Mouse (Mus musculus) stomach, embryonic 16.5 days (tissue): ENCODE data around the gene Ndrg2. TPM values are rescaled to one million over a fixed set of nuclear protein-coding genes. Genes with fewer than 3 reads are reported as not detected.

ENCODE experiments used
- ATAC-seq: fragments of 200-750 bp; cut with Nextera tagmentation; 2 replicates; pipeline ENCODE4 v1.8.0; 2017; ENCODE audit warnings: moderate number of reproducible peaks, moderate TSS enrichment; ENCODE audit not compliant: insufficient read depth, low FRiP score
- H3K27ac ChIP-seq: fragments of 300-500 bp; sonication (generic); 2 replicates; pipeline ENCODE4 v1.5.1; 2014; ENCODE audit warnings: low read length
- H3K27me3 ChIP-seq: fragments of 300-500 bp; sonication (generic); 2 replicates; pipeline ENCODE4 v1.6.1; 2014; ENCODE audit warnings: low read length, control low read depth, mixed read lengths; ENCODE audit not compliant: control insufficient read depth, insufficient read depth
- H3K36me3 ChIP-seq: fragments of 300-500 bp; sonication (generic); 2 replicates; pipeline ENCODE4 v1.6.1; 2014; ENCODE audit warnings: low read length; ENCODE audit not compliant: control insufficient read depth, insufficient read depth
- H3K4me1 ChIP-seq: fragments of 300-500 bp; sonication (generic); 2 replicates; pipeline ENCODE4 v1.6.1; 2014; ENCODE audit warnings: low read length, control low read depth, mixed read lengths; ENCODE audit not compliant: control insufficient read depth, insufficient read depth
- H3K4me2 ChIP-seq: fragments of 300-500 bp; sonication (generic); 2 replicates; pipeline ENCODE4 v1.6.1; 2014; ENCODE audit warnings: low read depth, low read length, mixed read lengths
- H3K4me3 ChIP-seq: fragments of 300-500 bp; sonication (generic); replicated peaks from 2 replicates; pipeline ENCODE4 v1.5.1; 2014; ENCODE audit warnings: mild to moderate bottlenecking, low read length
- H3K9ac ChIP-seq: fragments of 300-500 bp; sonication (generic); 2 replicates; pipeline ENCODE4 v1.6.1; 2014; ENCODE audit warnings: low read length
- H3K9me3 ChIP-seq: fragments of 300-500 bp; sonication (generic); replicated peaks from 2 replicates; pipeline ENCODE4 v1.6.1; 2016; ENCODE audit warnings: low read length, control low read depth; ENCODE audit not compliant: control insufficient read depth
- WGBS: fragments of 180-500 bp; shearing (Covaris S2); extraction: QIAGEN DNeasy Blood & Tissue Kit; methylation state at CpG from one replicate; pipeline ENCODE4 v1.1.7; 2014; 5-methylcytosine and 5-hydroxymethylcytosine counted together
- polyA plus RNA-seq: library from polyadenylated mRNA; unstranded; fragments of >200 nt; fragmentation: Nextera tagmentation; extraction: Ambion mirVana; gene quantifications from 2 replicates; pipeline ENCODE4 v1.2.1, GENCODE M21; 2015

The Ndrg2 gene
- 125 and 143 TPM in 2 replicates for polyA plus RNA-seq

DNA sequence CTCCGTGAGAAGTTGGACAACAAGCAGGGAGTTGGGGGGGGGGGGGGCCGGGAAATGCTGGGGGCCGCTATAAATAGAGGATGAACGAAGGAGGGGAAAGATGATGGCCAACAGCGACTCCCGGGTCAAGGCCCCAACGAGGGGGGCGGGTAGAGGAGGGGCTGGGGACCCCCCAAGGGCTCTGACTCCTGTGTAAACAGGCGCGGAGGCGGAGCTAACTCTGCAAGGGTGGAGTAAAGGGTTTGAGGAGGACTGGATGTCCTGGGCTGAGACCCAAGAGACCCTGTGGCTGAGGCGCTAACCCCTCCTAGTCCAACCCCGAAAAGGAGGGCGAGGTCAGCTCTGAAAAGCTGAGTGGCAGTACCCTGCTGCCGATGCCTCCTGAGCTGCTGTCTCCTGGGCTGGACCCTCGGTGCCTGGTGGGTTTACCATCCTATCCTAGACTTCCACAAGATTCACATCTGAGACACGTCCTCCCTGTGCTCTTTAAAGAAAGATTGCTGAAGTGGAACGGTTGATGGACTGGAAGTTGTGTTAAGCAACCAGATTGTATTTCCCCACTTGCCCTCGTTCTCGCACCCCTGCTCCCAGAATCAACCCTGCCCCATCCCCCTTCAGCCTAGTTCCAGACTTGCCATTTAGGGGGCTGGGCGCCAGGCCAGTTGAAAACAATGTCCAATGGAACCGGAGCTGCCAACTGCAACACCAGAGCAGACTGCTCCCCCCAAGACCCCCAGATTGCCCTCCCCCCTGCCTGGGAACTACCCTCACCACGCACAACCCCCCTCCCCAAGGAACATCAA is at the start of gene Ndrg2:
TSS of gene Ndrg2 (minus strand) at position 199 of the 803 bp plus-strand sequence.
- Histone ChIP-seq H3K4me1 (peaks cover 15% of the 10 kb centered on the region; the same call in 1 of the 2 replicates), H3K27ac (peak within 1 kb of the TSS; percentile 93), H3K4me2 (peak within 1 kb of the TSS; percentile 99), H3K9ac (peak within 1 kb of the TSS; percentile 86), H3K27me3 (no peaks in the 10 kb centered on the region), H3K36me3 (no peaks in the 10 kb centered on the region), H3K9me3 (no peaks in the 10 kb centered on the region), H3K4me3 (peak within 1 kb of the TSS; percentile 72)
- ATAC-seq, result peak; percentile 79
- 4% methylated on average over 21 of the region's 23 CpGs for WGBS

DNA sequence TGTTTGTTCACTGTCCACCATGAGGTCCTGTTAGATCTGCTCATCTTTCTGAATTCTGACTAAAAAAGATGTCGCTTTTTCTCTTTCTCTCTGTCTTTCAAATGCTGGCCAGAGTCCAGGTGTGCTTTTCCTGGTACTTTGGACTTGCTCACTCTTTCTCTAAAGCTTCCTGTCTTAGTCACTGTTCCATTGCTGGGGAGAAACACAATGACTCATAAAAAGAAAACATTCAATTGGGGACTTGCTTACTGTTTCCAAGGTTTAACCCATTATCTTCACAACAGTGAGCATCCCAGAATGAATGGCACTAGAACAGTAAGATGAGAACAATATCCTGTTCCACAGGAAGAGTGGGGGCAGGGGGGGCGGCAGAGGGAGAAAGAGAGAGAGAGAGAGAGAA is 46.4 kb upstream of the Ndrg2 start:
- Histone ChIP-seq H3K4me1 (no peaks in the 10 kb centered on the region), H3K9me3 (no peaks in the 10 kb centered on the region), H3K9ac (no peak overlapping the region), H3K27me3 (no peaks in the 10 kb centered on the region), H3K4me3 (no peak overlapping the region), H3K36me3 (no peaks in the 10 kb centered on the region), H3K4me2 (no peak overlapping the region), H3K27ac (no peak overlapping the region)
- 86% methylated on average over 2 of the region's 2 CpGs for WGBS
- ATAC-seq, result no peak

DNA sequence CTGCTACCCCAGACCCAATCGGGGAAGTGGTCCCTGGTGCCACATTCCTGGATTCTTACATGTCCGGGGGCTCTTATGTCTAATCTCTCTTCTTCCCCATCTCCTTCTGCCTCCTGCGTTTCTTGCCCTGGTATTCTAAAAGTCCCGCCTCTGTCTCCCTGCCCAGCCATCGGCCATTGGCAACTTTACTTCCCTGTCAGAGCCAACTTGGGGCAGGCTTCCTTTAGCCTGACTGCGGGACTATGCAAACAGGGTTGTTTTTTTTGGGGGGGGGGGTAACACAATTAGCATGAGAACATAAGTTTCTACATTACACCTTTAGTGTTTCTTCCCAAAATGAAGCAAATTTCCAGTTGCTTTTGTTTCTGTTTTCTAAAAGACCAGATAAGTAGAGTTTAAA is 29.4 kb upstream of the Ndrg2 start:
- 71% methylated on average over 6 of the region's 6 CpGs for whole genome bisulfite sequencing
- H3K36me3 ChIP-seq, result no peaks in the 10 kb centered on the region
- 0 out of 2 replicates have a peak, but pooled peaks cover 3% of the 10 kb centered on the region for H3K9me3 ChIP-seq
- H3K9ac ChIP-seq, result no peak overlapping the region
- no peaks in the 10 kb centered on the region for H3K27me3 ChIP-seq
- H3K4me3 ChIP-seq, result no peak overlapping the region
- no peak overlapping the region for H3K27ac ChIP-seq
- no peak overlapping the region for H3K4me2 ChIP-seq
- peaks cover 6% of the 10 kb centered on the region; the same call in 1 of the 2 replicates for H3K4me1 ChIP-seq
- ATAC-seq, result no peak

DNA sequence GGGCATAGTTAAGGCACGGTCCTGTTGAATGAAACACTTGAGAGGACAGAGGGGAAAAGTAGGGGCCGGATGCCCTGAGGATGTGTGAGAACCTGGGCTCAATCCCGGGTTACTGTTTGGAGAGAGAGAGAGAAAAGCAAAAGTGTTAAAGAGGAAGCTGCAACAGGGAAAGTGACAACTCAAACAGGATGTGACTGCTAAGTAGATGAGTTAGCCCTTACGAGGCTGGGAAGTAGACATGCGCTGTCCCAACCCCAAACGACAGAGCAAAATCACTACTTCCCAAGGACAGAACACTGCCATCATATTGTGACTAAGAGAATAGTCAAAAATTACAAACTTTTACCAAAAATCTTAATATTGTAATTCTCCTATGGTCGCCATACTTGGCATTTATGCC is 28.3 kb upstream of the Ndrg2 start:
- ATAC-seq, result no peak
- Histone ChIP-seq H3K27ac (no peak overlapping the region), H3K9ac (no peak overlapping the region), H3K4me2 (no peak overlapping the region), H3K27me3 (no peaks in the 10 kb centered on the region), H3K4me1 (peaks cover 6% of the 10 kb centered on the region; the same call in 1 of the 2 replicates), H3K9me3 (peaks cover 9% of the 10 kb centered on the region; the same call in 1 of the 2 replicates), H3K4me3 (no peak overlapping the region), H3K36me3 (no peaks in the 10 kb centered on the region)
- 63% methylated on average over 7 of the region's 7 CpGs for WGBS

DNA sequence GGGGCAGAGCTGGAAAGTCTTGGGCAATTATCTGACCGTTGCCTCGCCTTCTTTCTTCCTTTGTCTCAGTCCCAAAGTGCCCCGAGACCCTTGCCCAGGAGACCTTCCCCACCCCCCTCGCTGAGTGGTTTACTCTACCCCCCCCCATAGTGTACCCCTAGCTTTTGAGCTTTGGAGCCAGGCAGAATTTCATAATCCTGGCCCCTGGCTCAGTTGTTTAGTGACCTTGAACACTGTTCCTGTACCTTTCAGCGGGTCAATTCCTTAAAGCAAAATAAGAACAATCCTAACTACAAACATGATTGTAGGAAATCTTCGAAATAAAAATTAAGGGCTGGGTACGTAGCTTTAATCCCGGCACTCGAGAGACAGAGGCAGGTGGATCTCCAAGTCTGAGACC is 27.6 kb upstream of the Ndrg2 start:
- H3K36me3 ChIP-seq, result no peaks in the 10 kb centered on the region
- H3K4me1 ChIP-seq, result peaks cover 6% of the 10 kb centered on the region; the same call in 1 of the 2 replicates
- no peak for ATAC-seq
- H3K4me2 ChIP-seq, result no peak overlapping the region
- 66% methylated on average over 9 of the region's 9 CpGs for WGBS
- H3K27me3 ChIP-seq, result no peaks in the 10 kb centered on the region
- no peak overlapping the region for H3K4me3 ChIP-seq
- no peak overlapping the region; the same call in 1 of the 2 replicates for H3K9ac ChIP-seq
- H3K9me3 ChIP-seq, result peaks cover 9% of the 10 kb centered on the region; the same call in 1 of the 2 replicates
- no peak overlapping the region for H3K27ac ChIP-seq

DNA sequence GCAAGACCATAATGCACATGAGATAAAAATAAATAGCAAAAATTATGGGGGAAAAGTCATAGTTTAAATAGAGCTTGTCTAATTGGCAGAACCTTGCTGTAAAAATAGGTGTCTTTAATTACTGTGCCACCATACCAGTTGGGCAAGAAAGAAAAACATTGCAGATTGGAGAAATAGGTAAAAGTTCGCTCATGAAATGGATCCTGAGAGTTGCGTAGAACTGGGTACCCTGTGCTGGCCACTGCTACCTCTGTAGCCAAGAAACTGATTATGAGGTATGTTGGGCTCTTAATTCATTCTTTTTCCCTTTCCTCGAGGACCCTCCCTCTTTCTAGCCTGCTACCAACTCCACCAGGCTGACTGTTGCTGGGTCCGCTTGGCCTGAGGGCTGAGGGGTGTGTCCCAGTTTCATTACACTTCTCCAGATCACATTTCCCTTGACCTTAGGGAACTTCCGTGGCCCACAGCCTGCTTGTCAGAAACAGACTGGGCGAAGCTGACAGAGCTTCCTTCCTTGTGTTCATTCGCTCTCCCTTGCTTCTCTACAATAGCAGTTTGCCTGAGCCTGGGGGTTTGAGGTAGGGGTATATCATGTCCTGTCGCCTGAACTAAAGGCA is 27.1 kb upstream of the Ndrg2 start:
- H3K9me3 ChIP-seq, result peaks cover 9% of the 10 kb centered on the region; the same call in 1 of the 2 replicates
- WGBS, result 41% methylated on average over 8 of the region's 8 CpGs
- no peaks in the 10 kb centered on the region for H3K36me3 ChIP-seq
- H3K4me2 ChIP-seq, result no peak overlapping the region
- H3K27ac ChIP-seq, result no peak overlapping the region
- H3K4me1 ChIP-seq, result peaks cover 6% of the 10 kb centered on the region; the same call in 1 of the 2 replicates
- H3K9ac ChIP-seq, result peak overlapping the region; percentile 35; the same call in 1 of the 2 replicates
- ATAC-seq, result peak; percentile 47; the same call in 1 of the 2 replicates
- H3K27me3 ChIP-seq, result no peaks in the 10 kb centered on the region
- H3K4me3 ChIP-seq, result no peak overlapping the region

DNA sequence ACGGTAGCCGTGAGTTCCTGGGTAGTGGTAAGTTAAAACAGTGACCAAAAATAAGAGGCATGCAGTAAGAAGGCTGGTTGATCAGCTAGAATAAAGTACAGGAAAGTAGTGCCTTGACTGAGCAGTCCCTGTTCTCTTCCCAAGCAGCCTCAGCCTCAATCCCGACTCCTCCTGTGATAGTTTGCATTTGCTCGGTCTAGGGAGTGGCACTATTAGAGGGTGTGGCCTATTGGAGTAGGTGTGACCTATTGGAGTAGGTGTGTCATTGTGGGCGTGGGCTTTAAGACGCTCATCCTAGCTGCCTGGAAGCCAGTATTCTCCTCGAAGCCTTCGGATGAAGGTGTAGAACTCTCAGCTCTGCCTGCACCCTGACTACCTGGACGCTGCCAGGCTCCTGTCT is 25.0 kb upstream of the Ndrg2 start:
- no peaks in the 10 kb centered on the region for H3K27me3 ChIP-seq
- H3K4me2 ChIP-seq, result no peak overlapping the region
- H3K9me3 ChIP-seq, result peaks cover 12% of the 10 kb centered on the region; the same call in 1 of the 2 replicates
- ATAC-seq, result no peak
- no peak overlapping the region for H3K27ac ChIP-seq
- no peaks in the 10 kb centered on the region for H3K36me3 ChIP-seq
- 82% methylated on average over 9 of the region's 9 CpGs for WGBS
- H3K9ac ChIP-seq, result no peak overlapping the region
- no peak overlapping the region for H3K4me3 ChIP-seq
- peaks cover 6% of the 10 kb centered on the region; the same call in 1 of the 2 replicates for H3K4me1 ChIP-seq

DNA sequence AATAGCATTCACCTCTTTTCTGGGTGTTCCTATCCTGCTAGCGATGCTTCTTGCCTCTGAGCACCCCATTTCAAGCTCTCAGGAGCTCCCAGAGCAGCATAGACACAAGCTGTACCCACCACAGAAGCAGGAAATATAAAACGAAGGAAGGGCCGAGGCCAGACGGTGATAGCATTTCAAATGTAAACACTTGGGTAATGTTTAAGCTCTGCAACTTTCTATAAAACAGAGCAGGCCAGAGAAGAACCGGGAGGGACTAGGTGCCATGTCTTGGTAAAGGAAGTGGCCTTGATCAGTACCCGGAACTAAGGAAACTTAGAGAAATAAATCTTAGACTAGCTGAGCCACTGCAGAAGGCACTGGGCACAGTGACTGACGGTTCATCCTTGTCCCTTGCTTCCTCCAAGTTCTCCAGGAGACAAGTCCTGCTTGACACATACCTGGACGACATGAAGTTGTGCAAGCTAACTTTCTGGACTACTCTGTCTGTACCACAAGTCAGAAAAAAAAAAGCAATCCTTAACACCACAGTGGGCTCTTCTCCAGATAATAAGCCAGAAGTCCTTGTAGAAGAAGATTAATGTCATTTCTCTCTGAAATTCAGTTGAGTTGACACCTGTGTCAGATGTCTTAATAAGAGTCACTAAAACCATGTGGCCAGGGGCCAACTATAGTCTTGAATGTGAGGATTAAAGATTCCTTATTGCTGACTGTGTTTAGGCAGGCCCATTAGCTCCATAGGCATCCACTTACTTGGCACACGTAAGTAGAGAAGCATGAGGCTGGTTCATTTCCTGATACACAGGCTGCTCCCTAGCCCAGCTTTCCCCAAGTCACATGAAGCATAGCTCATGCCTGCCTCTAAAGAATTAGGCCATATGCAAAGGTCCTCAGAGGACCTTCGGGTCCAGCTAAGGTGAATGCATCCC is 18.4 kb upstream of the Ndrg2 start:
- 0 out of 2 replicates have a peak, but pooled peaks cover 2% of the 10 kb centered on the region for H3K9me3 ChIP-seq
- peak; percentile 52; the same call in 1 of the 2 replicates for ATAC-seq
- peaks cover 24% of the 10 kb centered on the region for H3K4me1 ChIP-seq
- no peaks in the 10 kb centered on the region for H3K36me3 ChIP-seq
- H3K4me3 ChIP-seq, result no peak overlapping the region
- peak overlapping the region; percentile 92 for H3K27ac ChIP-seq
- 32% methylated on average over 10 of the region's 10 CpGs for WGBS
- H3K27me3 ChIP-seq, result no peaks in the 10 kb centered on the region
- H3K9ac ChIP-seq, result peak overlapping the region; percentile 35; the same call in 1 of the 2 replicates
- H3K4me2 ChIP-seq, result no peak overlapping the region
